Mouse (Mus musculus) midbrain, embryonic 15.5 days (tissue): ENCODE data around the gene Cxadr. TPM values are rescaled to one million over a fixed set of nuclear protein-coding genes. Genes with fewer than 3 reads are reported as not detected.

ENCODE experiments used
- ATAC-seq: fragments of 200-750 bp; cut with Nextera tagmentation; replicated peaks from 2 replicates; pipeline ENCODE4 v1.8.0; 2017; ENCODE audit warnings: moderate TSS enrichment
- H3K27ac ChIP-seq: fragments of 300-500 bp; sonication (generic); 2 replicates; pipeline ENCODE4 v1.5.1; 2015; ENCODE audit warnings: mild to moderate bottlenecking, inconsistent platforms
- H3K27me3 ChIP-seq: fragments of 300-500 bp; sonication (generic); replicated peaks from 2 replicates; pipeline ENCODE4 v1.6.1; 2015; ENCODE audit warnings: inconsistent platforms
- H3K36me3 ChIP-seq: fragments of 300-500 bp; sonication (generic); replicated peaks from 2 replicates; pipeline ENCODE4 v1.6.1; 2015; ENCODE audit warnings: inconsistent platforms
- H3K4me1 ChIP-seq: fragments of 300-500 bp; sonication (generic); 2 replicates; pipeline ENCODE4 v1.6.1; 2015; ENCODE audit warnings: inconsistent platforms
- H3K4me2 ChIP-seq: fragments of 300-500 bp; sonication (generic); 2 replicates; pipeline ENCODE4 v1.6.1; 2015; ENCODE audit warnings: inconsistent platforms, mild to moderate bottlenecking, moderate library complexity
- H3K4me3 ChIP-seq: fragments of 300-500 bp; sonication (generic); 2 replicates; pipeline ENCODE4 v1.5.1; 2015; ENCODE audit warnings: mild to moderate bottlenecking, inconsistent platforms
- H3K9ac ChIP-seq: fragments of 300-500 bp; sonication (generic); 2 replicates; pipeline ENCODE4 v1.6.1; 2015; ENCODE audit warnings: mild to moderate bottlenecking, inconsistent platforms
- H3K9me3 ChIP-seq: fragments of 300-500 bp; sonication (generic); 2 replicates; pipeline ENCODE4 v1.6.1; 2016; ENCODE audit warnings: inconsistent platforms
- WGBS: fragments of 180-500 bp; shearing (Covaris S2); methylation state at CpG from one replicate; pipeline ENCODE4 v1.1.7; 2015; ENCODE audit warnings: mixed read lengths; 5-methylcytosine and 5-hydroxymethylcytosine counted together
- polyA plus RNA-seq: library from polyadenylated mRNA; unstranded; fragments of >200 nt; fragmentation: Nextera tagmentation; extraction: Ambion mirVana; gene quantifications from 2 replicates; pipeline ENCODE4 v1.2.1, GENCODE M21; 2015

Gene Cxadr
- polyA plus RNA-seq, 1 experiment from 2014 or later = 181 TPM

GRCm38 (mm10) chr16:78280093-78280881 lies 21.0 kb upstream of the Cxadr start:
- H3K27ac ChIP-seq = no peak overlapping the region
- H3K9me3 ChIP-seq = no peaks in the 10 kb centered on the region
- no peak for ATAC-seq
- no peak overlapping the region for H3K9ac ChIP-seq
- no peak overlapping the region for H3K4me3 ChIP-seq
- H3K36me3 ChIP-seq = no peaks in the 10 kb centered on the region
- 89% methylated on average over 5 of the region's 5 CpGs for WGBS
- no peaks in the 10 kb centered on the region for H3K4me1 ChIP-seq
- H3K4me2 ChIP-seq = no peak overlapping the region
- H3K27me3 ChIP-seq = no peaks in the 10 kb centered on the region

GRCm38 (mm10) chr16:78283231-78283630 lies 18.1 kb upstream of the Cxadr start:
- Histone ChIP-seq H3K9ac (no peak overlapping the region), H3K36me3 (no peaks in the 10 kb centered on the region), H3K4me1 (no peaks in the 10 kb centered on the region), H3K27ac (no peak overlapping the region), H3K27me3 (no peaks in the 10 kb centered on the region), H3K9me3 (no peaks in the 10 kb centered on the region), H3K4me2 (no peak overlapping the region), H3K4me3 (no peak overlapping the region)
- no peak for ATAC-seq
- 82% methylated on average over 5 of the region's 5 CpGs for WGBS

DNA sequence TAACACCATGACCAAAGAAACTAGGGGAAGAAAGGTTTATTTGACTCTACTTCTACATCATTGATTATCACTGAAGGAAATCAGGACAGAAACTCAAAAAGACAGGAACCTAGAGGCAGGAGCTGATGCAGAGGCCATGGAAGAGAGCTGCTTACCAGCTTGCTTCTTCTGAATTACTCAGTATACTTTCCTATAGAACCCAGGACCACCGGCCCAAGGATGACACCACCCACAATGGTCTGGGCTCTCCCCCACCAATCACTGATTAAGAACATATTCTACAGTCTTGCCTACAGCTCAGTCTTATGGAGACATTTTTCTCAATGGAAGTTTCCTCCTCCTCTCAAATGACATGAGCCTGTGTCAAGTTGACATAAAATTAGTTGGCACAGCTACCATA lies 7.2 kb upstream of the Cxadr start:
- WGBS = 87% methylated on average over 1 of the region's 1 CpGs
- no peaks in the 10 kb centered on the region for H3K27me3 ChIP-seq
- no peak overlapping the region for H3K4me3 ChIP-seq
- H3K9me3 ChIP-seq = no peaks in the 10 kb centered on the region
- H3K4me1 ChIP-seq = no peaks in the 10 kb centered on the region
- H3K27ac ChIP-seq = no peak overlapping the region
- no peak overlapping the region for H3K4me2 ChIP-seq
- no peak overlapping the region for H3K9ac ChIP-seq
- no peak for ATAC-seq
- H3K36me3 ChIP-seq = no peaks in the 10 kb centered on the region

GRCm38 (mm10) chr16:78294606-78295275 lies 6.5 kb upstream of the Cxadr start:
- Histone ChIP-seq H3K27me3 (no peaks in the 10 kb centered on the region), H3K9me3 (no peaks in the 10 kb centered on the region), H3K4me2 (no peak overlapping the region), H3K9ac (no peak overlapping the region), H3K36me3 (no peaks in the 10 kb centered on the region), H3K4me1 (no peaks in the 10 kb centered on the region), H3K4me3 (no peak overlapping the region), H3K27ac (no peak overlapping the region)
- 58% methylated on average over 5 of the region's 5 CpGs for WGBS
- no peak for ATAC-seq

- WGBS = 38% methylated on average over 4 of the region's 4 CpGs
- no peaks in the 10 kb centered on the region for H3K27me3 ChIP-seq
- no peak overlapping the region for H3K27ac ChIP-seq
- H3K4me1 ChIP-seq = peaks cover under 1% of the 10 kb centered on the region; the same call in 1 of the 2 replicates
- H3K36me3 ChIP-seq = no peaks in the 10 kb centered on the region
- no peak for ATAC-seq
- H3K4me2 ChIP-seq = no peak overlapping the region
- H3K4me3 ChIP-seq = no peak overlapping the region
- no peaks in the 10 kb centered on the region for H3K9me3 ChIP-seq
- H3K9ac ChIP-seq = no peak overlapping the region
Observed at GRCm38 (mm10) chr16:78295601-78296000, 5.7 kb upstream of the Cxadr start.

DNA sequence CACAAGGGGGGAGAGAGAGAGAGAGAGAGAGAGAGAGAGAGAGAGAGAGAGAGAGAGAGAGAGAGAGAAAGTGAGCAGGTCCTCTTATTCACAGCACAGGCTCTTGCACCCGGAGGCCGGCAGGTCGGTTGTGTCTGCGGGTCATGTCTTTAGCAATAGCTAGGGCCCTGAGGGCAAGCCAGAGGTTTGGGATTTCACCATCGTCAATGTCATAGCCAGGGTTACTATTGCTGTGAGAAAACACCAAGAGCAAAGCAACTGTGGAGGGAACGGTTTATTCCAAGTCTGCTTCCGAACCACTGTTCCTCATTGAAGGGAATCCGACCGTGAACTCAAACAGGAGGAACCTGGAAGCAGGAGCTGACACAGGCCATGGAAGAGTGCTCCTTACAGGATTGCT lies 5.2 kb upstream of the Cxadr start:
- Histone ChIP-seq H3K9me3 (no peaks in the 10 kb centered on the region), H3K27ac (no peak overlapping the region), H3K4me2 (no peak overlapping the region), H3K36me3 (no peaks in the 10 kb centered on the region), H3K4me3 (no peak overlapping the region), H3K27me3 (no peaks in the 10 kb centered on the region), H3K9ac (no peak overlapping the region), H3K4me1 (peaks cover 6% of the 10 kb centered on the region; the same call in 1 of the 2 replicates)
- ATAC-seq = no peak
- 69% methylated on average over 9 of the region's 9 CpGs for WGBS

DNA sequence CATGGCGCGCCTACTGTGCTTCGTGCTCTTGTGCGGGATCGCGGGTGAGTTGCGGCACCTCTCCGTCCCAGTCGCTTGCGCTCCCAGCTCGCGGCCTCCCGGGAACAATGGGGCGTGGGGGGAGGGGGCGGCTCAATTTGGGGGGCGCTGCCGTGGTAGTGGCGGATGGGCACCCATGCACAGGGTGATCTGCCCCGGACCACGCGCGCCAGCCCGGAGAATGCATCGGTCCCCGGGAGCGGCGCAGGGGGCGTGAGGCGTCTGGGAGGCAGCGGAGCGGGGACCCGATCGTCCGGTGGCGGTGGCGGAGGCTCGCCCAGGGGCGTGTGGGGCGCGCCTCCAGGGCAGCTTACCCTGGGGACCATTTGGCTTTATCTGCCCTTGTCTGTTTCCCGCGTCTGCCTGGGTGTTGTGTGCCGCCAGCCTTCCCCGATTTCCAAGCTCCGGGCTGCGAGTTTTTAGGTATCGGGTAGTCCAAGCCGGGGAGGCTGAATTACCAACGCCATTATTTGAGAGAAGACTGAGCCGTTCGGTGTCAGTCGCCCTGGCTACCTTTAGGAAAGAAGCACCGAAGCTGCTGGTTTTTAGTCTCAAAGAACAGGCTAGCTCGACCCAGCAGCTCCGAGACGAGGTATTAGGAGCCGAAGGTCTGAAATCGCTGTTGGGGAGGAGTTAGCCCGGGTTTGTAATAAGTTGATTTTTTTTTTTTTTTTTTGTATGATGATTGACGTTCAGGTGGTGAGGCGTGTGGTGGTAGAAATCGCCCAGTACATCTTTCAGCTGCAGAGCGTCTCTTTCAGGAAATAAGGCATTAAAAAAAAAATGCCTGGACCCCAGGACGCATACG lies 765 bp downstream of the Cxadr start:
- Histone ChIP-seq H3K9me3 (no peaks in the 10 kb centered on the region), H3K36me3 (no peaks in the 10 kb centered on the region), H3K9ac (peak overlapping the region; percentile 90), H3K4me3 (peak overlapping the region; percentile 79), H3K27me3 (no peaks in the 10 kb centered on the region), H3K4me1 (peaks cover 39% of the 10 kb centered on the region), H3K4me2 (peak overlapping the region; percentile 78), H3K27ac (peak overlapping the region; percentile 97)
- ATAC-seq = peak; percentile 76
- WGBS = under 1% methylated on average over 65 of the region's 65 CpGs

- ATAC-seq = no peak
- H3K36me3 ChIP-seq = no peaks in the 10 kb centered on the region
- H3K9ac ChIP-seq = peak overlapping the region; percentile 90
- peaks cover 39% of the 10 kb centered on the region for H3K4me1 ChIP-seq
- WGBS = 2% methylated on average over 10 of the region's 10 CpGs
- no peaks in the 10 kb centered on the region for H3K27me3 ChIP-seq
- peak overlapping the region; percentile 78 for H3K4me2 ChIP-seq
- peak overlapping the region; percentile 97 for H3K27ac ChIP-seq
- H3K9me3 ChIP-seq = no peaks in the 10 kb centered on the region
- H3K4me3 ChIP-seq = peak overlapping the region; percentile 79
Observed at GRCm38 (mm10) chr16:78302678-78303050, 1.4 kb downstream of the Cxadr start.

DNA sequence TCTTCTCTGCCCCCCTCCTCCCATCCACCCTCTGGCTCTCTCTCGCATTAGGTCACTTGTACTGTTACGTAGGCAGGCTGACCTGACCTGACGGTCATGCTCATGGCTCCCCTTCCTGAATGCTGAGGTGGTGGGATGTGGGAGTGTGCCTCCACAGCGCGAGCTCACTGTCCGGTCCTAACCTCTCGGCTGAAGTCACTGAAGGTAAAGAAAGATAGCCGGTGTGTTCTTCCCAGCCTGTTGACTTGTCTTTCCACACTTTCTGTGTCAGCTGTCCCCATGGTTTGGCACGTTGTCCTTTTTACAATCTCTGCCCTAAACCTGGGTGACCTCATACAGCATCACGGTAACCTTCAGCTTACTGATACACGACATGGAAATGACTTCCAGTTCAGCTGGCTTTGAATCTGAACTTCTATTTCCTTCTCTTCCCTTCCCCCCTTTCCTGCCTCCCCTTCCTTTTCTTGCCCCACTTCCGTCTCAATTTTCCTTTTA lies 4.4 kb downstream of the Cxadr start:
- Histone ChIP-seq H3K4me2 (no peak overlapping the region), H3K36me3 (no peaks in the 10 kb centered on the region), H3K27ac (no peak overlapping the region), H3K27me3 (no peaks in the 10 kb centered on the region), H3K9ac (no peak overlapping the region), H3K4me1 (peaks cover 38% of the 10 kb centered on the region), H3K9me3 (no peaks in the 10 kb centered on the region), H3K4me3 (no peak overlapping the region)
- 85% methylated on average over 12 of the region's 12 CpGs for WGBS
- ATAC-seq = no peak

DNA sequence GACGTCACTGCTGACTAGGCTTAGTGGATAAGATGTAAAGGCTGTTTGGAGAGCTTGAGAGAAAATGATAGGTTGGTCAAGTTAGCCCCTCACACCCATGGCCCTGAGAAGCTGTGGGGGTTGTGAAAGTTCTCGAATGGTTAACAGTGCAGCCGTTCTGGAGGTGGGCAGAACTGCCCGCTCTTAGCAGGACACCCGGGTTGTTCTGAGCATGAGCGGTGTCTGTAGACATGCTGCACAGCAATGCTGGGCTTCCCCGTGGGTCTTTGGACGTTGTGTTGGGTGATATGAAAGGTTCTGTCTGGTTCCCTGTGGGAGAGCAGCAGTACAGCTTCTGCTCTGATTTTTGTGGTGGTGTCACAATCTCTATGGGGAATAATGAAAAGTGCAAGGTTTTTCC lies 5.3 kb downstream of the Cxadr start:
- no peaks in the 10 kb centered on the region for H3K36me3 ChIP-seq
- no peak for ATAC-seq
- H3K27ac ChIP-seq = no peak overlapping the region
- no peak overlapping the region for H3K4me2 ChIP-seq
- 92% methylated on average over 8 of the region's 8 CpGs for WGBS
- peaks cover 34% of the 10 kb centered on the region for H3K4me1 ChIP-seq
- no peak overlapping the region for H3K9ac ChIP-seq
- H3K4me3 ChIP-seq = no peak overlapping the region
- no peaks in the 10 kb centered on the region for H3K9me3 ChIP-seq
- no peaks in the 10 kb centered on the region for H3K27me3 ChIP-seq

- H3K36me3 ChIP-seq = no peaks in the 10 kb centered on the region
- no peaks in the 10 kb centered on the region for H3K9me3 ChIP-seq
- H3K4me2 ChIP-seq = no peak overlapping the region
- H3K4me3 ChIP-seq = no peak overlapping the region
- no peak overlapping the region for H3K27ac ChIP-seq
- no peaks in the 10 kb centered on the region for H3K27me3 ChIP-seq
- WGBS = 97% methylated on average over 16 of the region's 16 CpGs
- no peak for ATAC-seq
- H3K9ac ChIP-seq = no peak overlapping the region
- peaks cover 36% of the 10 kb centered on the region for H3K4me1 ChIP-seq
Observed at GRCm38 (mm10) chr16:78307476-78308192, 6.3 kb downstream of the Cxadr start.

- no peaks in the 10 kb centered on the region for H3K9me3 ChIP-seq
- WGBS = 95% methylated on average over 6 of the region's 6 CpGs
- no peaks in the 10 kb centered on the region for H3K36me3 ChIP-seq
- peaks cover 33% of the 10 kb centered on the region for H3K4me1 ChIP-seq
- H3K4me3 ChIP-seq = no peak overlapping the region
- no peak for ATAC-seq
- no peak overlapping the region for H3K4me2 ChIP-seq
- no peak overlapping the region for H3K9ac ChIP-seq
- H3K27ac ChIP-seq = no peak overlapping the region
- H3K27me3 ChIP-seq = no peaks in the 10 kb centered on the region
Observed at GRCm38 (mm10) chr16:78309258-78309657, 8.0 kb downstream of the Cxadr start.
